Mouse (Mus musculus): Measurements from ENCODE around the gene Krtap1-5.

DNA sequence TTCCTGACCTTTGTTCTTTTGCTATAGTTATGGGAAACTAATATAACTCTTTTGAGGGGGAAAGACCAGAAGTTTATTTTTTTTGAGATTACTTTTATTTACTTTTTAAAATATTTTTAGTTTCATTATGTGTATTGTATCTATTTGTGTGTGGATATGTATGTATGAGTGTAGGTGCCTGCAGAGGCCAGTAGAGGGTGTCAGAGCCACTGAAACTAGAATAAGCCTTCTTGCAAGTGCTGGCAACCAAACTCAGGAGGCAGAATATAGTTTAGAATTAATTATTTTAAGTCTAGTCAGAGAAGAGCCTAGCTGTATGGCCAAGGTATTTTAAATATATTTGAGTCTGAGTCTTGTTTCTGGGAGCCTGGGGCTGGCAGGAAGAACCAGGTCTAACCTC, 32.9 kb downstream of the Krtap1-5 start:
- TF ChIP-seq CTCF (conservative IDR thresholded peaks at IDR 0.05 in 1 of 2, IDR thresholded peaks at IDR 0.05 in 1 of 2; ENCODE audit: low read depth in 2 of 2, low read length in 2 of 2) (peak in 1 of 2 experiments; percentile 74; a peak in 2 of 4 replicates), POLR2A (IDR thresholded peaks at IDR 0.05; ENCODE audit: low read depth, low read length) (no peak), EP300 (IDR thresholded peaks at IDR 0.05; ENCODE audit: low read length) (no peak), ZMIZ1 (IDR thresholded peaks at IDR 0.05; ENCODE audit: low read depth, low read length) (no peak), ELF1 (IDR thresholded peaks at IDR 0.05; ENCODE audit: low read depth, low read length) (no peak)
